Mouse (Mus musculus): ENCODE data around the gene Lmod3. TPM values are rescaled to one million over a fixed set of nuclear protein-coding genes. Genes with fewer than 3 reads are reported as not detected.
"Not testable (repeated sequence)": the region's sequence is repeated elsewhere in the genome, so short reads cannot be mapped to it uniquely, and the experiment has no call there.

The Lmod3 gene
- polyA plus RNA-seq, 1 experiment: not detected

DNA sequence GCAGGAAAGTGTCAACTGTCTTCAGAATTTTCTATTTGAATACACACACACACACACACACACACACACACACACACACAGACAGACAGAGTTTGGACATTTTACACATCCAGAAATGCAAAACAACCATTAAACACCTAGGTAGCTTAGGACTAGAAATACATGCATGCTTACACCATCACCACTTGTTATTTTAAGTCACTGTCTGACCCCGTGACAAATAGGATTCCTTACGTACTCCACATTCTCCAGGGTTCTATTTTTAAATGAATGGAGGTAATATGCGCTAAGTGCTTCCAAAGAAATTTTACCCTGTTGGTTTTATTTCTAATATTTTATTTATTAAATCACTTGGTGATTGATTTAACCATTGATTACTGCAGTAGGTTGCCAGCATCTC is 13.1 kb upstream of the Lmod3 start:
- H3K4me1 ChIP-seq (ENCODE audit: control insufficient read depth, insufficient read depth, low read length): no peaks in the 10 kb centered on the region
- H3K4me3 ChIP-seq (ENCODE audit: insufficient read depth, low read length): no peak overlapping the region
- TF ChIP-seq POLR2A (IDR thresholded peaks at IDR 0.05; ENCODE audit: borderline replicate concordance, low read depth, low read length) (no peak), CTCF (IDR thresholded peaks at IDR 0.05; ENCODE audit: low read depth, low read length) (no peak)
- no peak overlapping the region for H3K27ac ChIP-seq (ENCODE audit: insufficient read depth, low read depth, low read length)

DNA sequence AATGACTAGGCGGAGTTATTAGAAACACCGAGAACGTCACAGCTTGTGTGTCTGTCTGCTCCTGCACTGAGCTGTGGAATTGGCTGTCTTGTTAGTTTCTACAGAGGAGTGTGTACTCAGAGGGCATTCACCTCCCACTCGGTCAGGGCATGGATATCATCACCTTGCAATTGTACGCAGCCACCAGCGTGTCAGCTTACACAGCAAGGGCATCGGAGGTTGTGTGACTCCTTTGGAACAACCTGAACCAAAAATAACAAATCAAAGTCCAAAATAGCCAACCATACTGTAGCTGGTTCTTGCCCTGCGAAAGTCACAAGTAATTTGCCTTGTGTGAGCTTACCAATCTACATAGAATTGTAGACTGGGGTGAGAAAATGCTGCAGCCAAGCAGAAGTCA is 12.7 kb upstream of the Lmod3 start:
- H3K4me3 ChIP-seq (ENCODE audit: insufficient read depth, low read length): no peak overlapping the region
- no peaks in the 10 kb centered on the region for H3K4me1 ChIP-seq (ENCODE audit: control insufficient read depth, insufficient read depth, low read length)
- no peak overlapping the region for H3K27ac ChIP-seq (ENCODE audit: insufficient read depth, low read depth, low read length)
- TF ChIP-seq POLR2A (IDR thresholded peaks at IDR 0.05; ENCODE audit: borderline replicate concordance, low read depth, low read length): no peak
- TF ChIP-seq CTCF (IDR thresholded peaks at IDR 0.05; ENCODE audit: low read depth, low read length): no peak

DNA sequence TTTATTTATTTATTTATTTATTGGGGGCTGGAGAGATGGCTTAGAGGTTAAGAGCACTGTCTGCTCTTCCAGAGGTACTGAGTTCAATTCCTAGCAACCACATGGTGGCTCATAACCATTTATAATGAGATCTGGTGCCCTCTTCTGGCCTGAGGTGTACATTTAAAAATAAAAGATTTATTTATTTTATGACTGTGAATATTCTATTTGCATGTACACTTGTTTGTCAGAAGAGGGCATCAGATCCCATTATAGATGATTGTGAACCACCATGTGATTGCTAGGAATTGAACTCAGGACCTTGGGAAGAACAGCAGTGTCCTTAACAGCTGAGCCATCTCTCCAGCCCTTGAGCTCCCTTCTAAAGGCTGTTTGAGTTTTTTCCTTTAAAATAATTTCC is 11.2 kb upstream of the Lmod3 start:
- not testable (repeated sequence) for H3K4me3 ChIP-seq (ENCODE audit: insufficient read depth, low read length); H3K4me1 ChIP-seq (ENCODE audit: control insufficient read depth, insufficient read depth, low read length); H3K27ac ChIP-seq (ENCODE audit: insufficient read depth, low read depth, low read length)

DNA sequence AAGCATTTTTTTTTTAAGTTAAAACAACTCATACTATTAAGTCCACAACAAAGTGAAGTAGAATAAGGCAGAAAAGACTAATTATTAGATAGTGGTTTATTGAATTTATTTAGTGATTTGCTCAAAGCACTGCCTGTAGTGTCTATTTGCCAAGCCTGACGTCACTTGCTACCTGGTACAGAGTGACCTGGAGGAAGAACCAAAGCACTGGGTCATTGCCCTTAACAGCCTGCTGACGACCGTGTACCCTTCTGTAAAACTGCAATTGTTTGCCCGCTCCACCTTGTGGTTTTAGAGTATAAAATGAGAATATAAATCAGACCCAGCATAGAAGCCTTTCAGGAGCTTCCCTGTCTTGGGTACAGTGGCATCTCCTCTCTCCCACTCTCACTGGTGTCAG is 9.7 kb upstream of the Lmod3 start:
- no peak overlapping the region for H3K4me3 ChIP-seq (ENCODE audit: insufficient read depth, low read length)
- no peak overlapping the region for H3K27ac ChIP-seq (ENCODE audit: insufficient read depth, low read depth, low read length)
- TF ChIP-seq CTCF (IDR thresholded peaks at IDR 0.05; ENCODE audit: low read depth, low read length) (no peak), POLR2A (IDR thresholded peaks at IDR 0.05; ENCODE audit: borderline replicate concordance, low read depth, low read length) (no peak)
- H3K4me1 ChIP-seq (ENCODE audit: control insufficient read depth, insufficient read depth, low read length): no peaks in the 10 kb centered on the region; the same call in 1 of the 2 replicates

DNA sequence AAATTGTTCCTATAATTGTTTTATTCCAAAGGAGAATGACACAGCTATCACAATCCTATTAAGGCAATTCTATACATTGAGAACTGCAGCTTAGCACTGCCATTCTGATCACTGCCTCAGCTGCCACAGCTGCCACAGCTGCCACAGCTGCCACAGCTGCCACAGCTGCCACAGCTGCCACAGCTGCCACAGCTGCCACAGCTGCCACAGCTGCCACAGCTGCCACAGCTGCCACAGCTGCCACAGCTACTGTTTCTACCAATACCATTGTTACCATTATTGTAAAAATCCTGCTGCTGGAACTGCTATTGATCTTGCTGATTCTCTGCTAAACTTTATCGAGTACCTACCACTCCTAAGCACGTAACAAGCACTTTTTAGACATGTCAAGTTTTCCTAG is 7.4 kb upstream of the Lmod3 start:
- not testable (repeated sequence) for H3K27ac ChIP-seq (ENCODE audit: insufficient read depth, low read depth, low read length); H3K4me3 ChIP-seq (ENCODE audit: insufficient read depth, low read length); H3K4me1 ChIP-seq (ENCODE audit: control insufficient read depth, insufficient read depth, low read length)

DNA sequence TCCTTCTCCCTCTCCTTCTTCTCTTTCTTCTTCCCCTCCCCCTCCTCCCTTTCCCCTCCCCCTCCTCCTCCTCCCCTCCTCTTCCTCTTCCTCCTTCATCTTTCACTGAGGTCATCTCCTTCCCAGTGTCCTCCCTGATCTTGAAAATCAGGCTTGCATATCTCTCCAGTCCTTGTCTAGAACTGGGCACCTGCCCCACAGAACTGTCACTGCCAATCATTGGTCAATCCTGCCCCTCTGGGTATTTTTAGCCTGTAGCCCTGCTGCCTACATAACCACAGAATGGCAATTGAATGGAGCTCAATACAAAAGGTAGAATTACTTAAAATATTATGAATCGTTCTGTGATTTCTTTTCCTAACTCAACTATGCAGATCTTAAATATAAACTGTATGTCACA is 5.9 kb upstream of the Lmod3 start:
- H3K4me1 ChIP-seq (ENCODE audit: control insufficient read depth, insufficient read depth, low read length): no peaks in the 10 kb centered on the region; the same call in 1 of the 2 replicates
- no peak overlapping the region for H3K27ac ChIP-seq (ENCODE audit: insufficient read depth, low read depth, low read length)
- TF ChIP-seq CTCF (IDR thresholded peaks at IDR 0.05; ENCODE audit: low read depth, low read length) (no peak), POLR2A (IDR thresholded peaks at IDR 0.05; ENCODE audit: borderline replicate concordance, low read depth, low read length) (no peak)
- no peak overlapping the region for H3K4me3 ChIP-seq (ENCODE audit: insufficient read depth, low read length)

DNA sequence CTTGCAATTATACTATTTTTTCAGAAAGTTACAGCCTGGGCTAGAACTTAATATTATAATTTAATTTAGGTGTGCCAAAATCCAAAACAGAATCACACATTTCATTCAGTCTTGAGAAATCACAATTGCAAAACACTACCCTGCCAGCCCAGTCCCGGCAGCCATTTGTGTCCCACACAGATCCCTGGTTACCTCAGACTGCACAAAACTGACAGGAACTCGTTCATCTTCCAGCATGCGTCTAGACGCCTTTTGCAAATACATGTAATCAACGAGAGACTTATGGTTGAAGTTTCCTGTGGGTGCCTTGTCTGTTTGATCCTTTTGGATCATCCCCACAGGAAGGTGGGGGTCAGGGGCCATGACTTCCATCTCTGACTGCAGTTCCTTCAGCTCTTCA is 473 bp downstream of the Lmod3 start:
- H3K27ac ChIP-seq (ENCODE audit: insufficient read depth, low read depth, low read length): no peak overlapping the region
- no peak overlapping the region for H3K4me3 ChIP-seq (ENCODE audit: insufficient read depth, low read length)
- peaks cover 9% of the 10 kb centered on the region for H3K4me1 ChIP-seq (ENCODE audit: control insufficient read depth, insufficient read depth, low read length)
- TF ChIP-seq POLR2A (IDR thresholded peaks at IDR 0.05; ENCODE audit: borderline replicate concordance, low read depth, low read length) (no peak), CTCF (IDR thresholded peaks at IDR 0.05; ENCODE audit: low read depth, low read length) (no peak)

DNA sequence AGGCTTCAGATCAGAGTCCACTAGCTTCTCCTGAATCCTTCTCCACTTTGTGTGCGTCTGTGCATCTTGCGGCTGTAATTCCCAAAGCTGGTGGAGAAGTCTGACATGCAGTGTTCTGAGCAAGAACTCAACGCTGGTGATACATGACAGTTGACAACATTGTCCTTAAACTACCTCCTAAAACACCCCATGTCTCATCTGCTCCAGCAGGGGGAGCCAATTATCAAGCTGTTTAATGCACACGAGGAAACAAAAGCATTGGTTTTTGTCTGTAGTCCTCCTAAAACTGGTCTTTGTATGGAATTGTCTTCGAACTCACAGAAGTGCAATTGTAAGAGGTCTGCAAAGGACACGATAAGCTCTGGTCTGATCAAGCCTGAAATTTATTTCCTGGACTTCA is 1.6 kb downstream of the Lmod3 start:
- peaks cover 9% of the 10 kb centered on the region for H3K4me1 ChIP-seq (ENCODE audit: control insufficient read depth, insufficient read depth, low read length)
- no peak overlapping the region for H3K4me3 ChIP-seq (ENCODE audit: insufficient read depth, low read length)
- no peak for TF ChIP-seq POLR2A (IDR thresholded peaks at IDR 0.05; ENCODE audit: borderline replicate concordance, low read depth, low read length)
- TF ChIP-seq CTCF (IDR thresholded peaks at IDR 0.05; ENCODE audit: low read depth, low read length): no peak
- H3K27ac ChIP-seq (ENCODE audit: insufficient read depth, low read depth, low read length): no peak overlapping the region

DNA sequence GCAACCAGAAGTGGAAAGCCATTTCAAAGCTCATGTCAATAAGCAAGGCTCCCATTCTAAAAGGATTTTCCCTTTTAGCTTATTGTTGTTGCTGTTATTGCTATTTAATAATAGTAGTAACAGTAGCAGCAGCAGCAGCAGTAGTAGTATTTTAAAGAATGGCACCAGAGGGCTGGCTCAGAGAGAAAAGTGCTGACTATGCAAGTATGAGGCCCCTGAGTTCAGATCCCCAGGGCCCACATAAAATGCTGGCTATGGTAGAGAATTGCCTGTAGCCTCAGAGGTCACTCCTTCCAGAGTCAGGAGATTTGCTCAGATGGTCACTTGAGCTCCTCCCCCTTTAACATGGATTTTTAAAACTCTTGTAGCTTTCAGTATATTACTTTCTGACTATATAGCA is 7.4 kb downstream of the Lmod3 start:
- H3K4me3 ChIP-seq (ENCODE audit: insufficient read depth, low read length): no peak overlapping the region
- H3K27ac ChIP-seq (ENCODE audit: insufficient read depth, low read depth, low read length): no peak overlapping the region
- TF ChIP-seq POLR2A (IDR thresholded peaks at IDR 0.05; ENCODE audit: borderline replicate concordance, low read depth, low read length) (no peak), CTCF (IDR thresholded peaks at IDR 0.05; ENCODE audit: low read depth, low read length) (no peak)
- no peaks in the 10 kb centered on the region for H3K4me1 ChIP-seq (ENCODE audit: control insufficient read depth, insufficient read depth, low read length)

DNA sequence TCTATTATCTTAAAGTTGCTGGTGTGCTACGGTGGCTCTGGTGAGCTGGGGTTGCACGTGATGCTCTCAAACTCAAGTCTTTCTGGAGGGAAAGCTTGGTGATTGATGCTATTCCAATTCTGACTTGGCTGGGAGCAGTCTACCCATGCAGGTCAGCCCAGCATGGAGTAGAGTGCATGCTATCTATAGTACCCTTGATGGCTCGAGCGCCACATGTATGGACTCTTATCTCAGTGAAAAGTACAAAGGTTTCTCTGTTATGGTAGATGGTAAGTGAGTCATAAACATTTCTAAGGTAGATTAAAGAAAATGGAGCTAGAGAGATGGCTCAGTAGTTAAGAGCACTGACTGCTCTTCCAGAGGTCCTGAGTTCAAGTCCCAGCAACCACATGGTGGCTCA is 10.0 kb downstream of the Lmod3 start:
- no peak for TF ChIP-seq CTCF (IDR thresholded peaks at IDR 0.05; ENCODE audit: low read depth, low read length)
- Histone ChIP-seq H3K4me1 (ENCODE audit: control insufficient read depth, insufficient read depth, low read length) (no peaks in the 10 kb centered on the region), H3K4me3 (ENCODE audit: insufficient read depth, low read length) (no peak overlapping the region), H3K27ac (ENCODE audit: insufficient read depth, low read depth, low read length) (no peak overlapping the region)

DNA sequence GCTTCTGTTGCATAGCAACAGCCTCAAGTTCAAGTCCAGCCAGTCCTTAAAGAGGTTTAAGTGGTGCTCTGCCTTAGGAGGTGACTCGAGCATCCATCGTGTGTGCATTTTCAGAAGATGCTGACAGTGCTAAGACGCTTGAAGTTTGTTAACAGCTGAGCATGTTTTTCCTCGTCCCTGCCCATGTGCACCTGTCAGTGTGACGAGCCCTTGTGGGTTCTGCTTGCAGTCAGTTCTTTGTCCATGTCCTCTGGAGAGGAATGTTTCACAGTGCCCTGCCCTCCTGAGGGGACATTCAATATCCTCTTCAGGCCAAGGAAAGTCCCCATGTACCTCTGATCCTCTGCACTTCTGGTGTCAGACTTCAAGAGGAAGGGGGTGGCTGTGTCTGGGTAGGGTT is 12.5 kb downstream of the Lmod3 start:
- TF ChIP-seq CTCF (IDR thresholded peaks at IDR 0.05; ENCODE audit: low read depth, low read length) (no peak), POLR2A (IDR thresholded peaks at IDR 0.05; ENCODE audit: borderline replicate concordance, low read depth, low read length) (no peak)

More for the DNA sequence above, 12.5 kb downstream of the Lmod3 start:
- no peak overlapping the region for H3K4me3 ChIP-seq (ENCODE audit: insufficient read depth, low read length)
- peaks cover 3% of the 10 kb centered on the region; the same call in 1 of the 2 replicates for H3K4me1 ChIP-seq (ENCODE audit: control insufficient read depth, insufficient read depth, low read length)
- no peak overlapping the region for H3K27ac ChIP-seq (ENCODE audit: insufficient read depth, low read depth, low read length)

All from bone marrow macrophage, adult 2 months (primary cell).